Mouse (Mus musculus): ENCODE data around the gene Lgals3bp.

GRCm38 (mm10) chr11:118371876-118372275 lies 30.0 kb downstream of the Lgals3bp start:
- TF ChIP-seq ZC3H11A (IDR thresholded peaks at IDR 0.05; ENCODE audit: borderline replicate concordance, low read depth, low read length) = no peak
- no peak for TF ChIP-seq ZNF384 (IDR thresholded peaks at IDR 0.05; ENCODE audit: low read depth, low read length)

All from ES-E14 (cell line).